Mouse (Mus musculus) G1E (cell line): ENCODE data around the gene Gm9.
"Not testable (repeated sequence)": the region's sequence is repeated elsewhere in the genome, so short reads cannot be mapped to it uniquely, and the experiment has no call there.

Experiments used
- CTCF ChIP-seq: IDR thresholded peaks from 2 replicates; pipeline ENCODE4 v1.5.1; 2012; ENCODE audit warnings: low read depth, low read length, inconsistent platforms, mixed read lengths
- GATA1 ChIP-seq: IDR thresholded peaks from 2 replicates; pipeline ENCODE4 v1.6.1; 2012; ENCODE audit warnings: borderline replicate concordance, low read length, inconsistent platforms, mixed read lengths
- GATA2 ChIP-seq: IDR thresholded peaks from 2 replicates; pipeline ENCODE4 v1.6.1; 2012; ENCODE audit warnings: low read depth, low read length, inconsistent platforms, borderline replicate concordance
- POLR2AphosphoS5 ChIP-seq: IDR thresholded peaks from 2 replicates; pipeline ENCODE4 v1.6.1; 2012; ENCODE audit warnings: low read depth, low read length, inconsistent platforms; ENCODE audit not compliant: insufficient replicate concordance
- TAL1 ChIP-seq: conservative IDR thresholded peaks from 2 replicates; pipeline ENCODE4 v1.6.1; 2012; ENCODE audit warnings: low read depth, low read length, inconsistent platforms, mixed read lengths

DNA sequence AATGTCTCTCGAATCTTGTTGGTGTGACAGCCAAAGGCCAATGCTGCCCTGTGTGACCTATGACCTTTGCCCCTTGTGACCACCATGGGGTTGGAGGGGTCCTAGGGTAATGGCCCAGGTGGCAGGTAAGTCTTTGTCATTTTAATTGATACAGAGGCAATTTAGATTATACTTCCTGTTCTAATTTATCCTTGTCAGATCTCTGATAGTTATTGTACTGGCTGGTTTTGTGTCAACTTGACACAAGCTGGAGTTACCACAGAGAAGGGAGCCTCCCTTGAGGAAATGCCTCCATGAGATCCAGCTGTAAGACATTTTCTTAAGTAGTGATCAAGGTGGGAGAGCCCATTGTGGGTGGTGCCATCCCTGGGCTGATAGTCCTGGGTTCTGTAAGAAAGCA, 11.3 kb upstream of the Gm9 start, which contains the start of gene Rhox1:
- not testable (repeated sequence) for TF ChIP-seq GATA1, CTCF, TAL1, POLR2AphosphoS5, GATA2
